Mouse (Mus musculus) forebrain, embryonic 11.5 days (tissue): Measurements from ENCODE around the gene Fbxo8. TPM values are rescaled to one million over a fixed set of nuclear protein-coding genes. Genes with fewer than 3 reads are reported as not detected.

Experiments used
- ATAC-seq: fragments of 200-750 bp; cut with Nextera tagmentation; replicated peaks from 2 replicates; pipeline ENCODE4 v1.8.0; 2017; ENCODE audit warnings: moderate TSS enrichment; ENCODE audit not compliant: low FRiP score
- DNase-seq: peaks from one replicate; pipeline ENCODE4 v3.0.0-alpha.2; 2017; ENCODE audit warnings: low spot score
- H3K27ac ChIP-seq: fragments of 300-500 bp; sonication (generic); 2 replicates; pipeline ENCODE4 v1.5.1; 2014; ENCODE audit warnings: low read depth, low read length
- H3K27me3 ChIP-seq: fragments of 300-500 bp; sonication (generic); 2 replicates; pipeline ENCODE4 v1.6.1; 2014; ENCODE audit warnings: mild to moderate bottlenecking, low read length, mixed read lengths; ENCODE audit not compliant: control insufficient read depth, insufficient read depth
- H3K36me3 ChIP-seq: fragments of 300-500 bp; sonication (generic); 2 replicates; pipeline ENCODE4 v1.6.1; 2014; ENCODE audit warnings: mild to moderate bottlenecking, low read length, moderate library complexity, mixed read lengths; ENCODE audit not compliant: control insufficient read depth, insufficient read depth
- H3K4me1 ChIP-seq: fragments of 300-500 bp; sonication (generic); replicated peaks from 2 replicates; pipeline ENCODE4 v1.6.1; 2014; ENCODE audit warnings: low read length, mixed read lengths; ENCODE audit not compliant: control insufficient read depth, insufficient read depth
- H3K4me2 ChIP-seq: fragments of 300-500 bp; sonication (generic); 2 replicates; pipeline ENCODE4 v1.6.1; 2014; ENCODE audit warnings: low read depth, mild to moderate bottlenecking, low read length, moderate library complexity, mixed read lengths; ENCODE audit not compliant: severe bottlenecking
- H3K4me3 ChIP-seq: fragments of 300-500 bp; sonication (generic); 2 replicates; pipeline ENCODE4 v1.5.1; 2014; ENCODE audit warnings: low read depth, low read length
- H3K9ac ChIP-seq: fragments of 300-500 bp; sonication (generic); 2 replicates; pipeline ENCODE4 v1.6.1; 2014; ENCODE audit warnings: low read length
- H3K9me3 ChIP-seq: fragments of 300-500 bp; sonication (generic); 2 replicates; pipeline ENCODE4 v1.6.1; 2016; ENCODE audit warnings: low read length, mixed read lengths; ENCODE audit not compliant: control insufficient read depth
- WGBS: fragments of 180-500 bp; shearing (Covaris S2); extraction: QIAGEN DNeasy Blood & Tissue Kit; methylation state at CpG from one replicate; pipeline ENCODE4 v1.1.7; 2014; 5-methylcytosine and 5-hydroxymethylcytosine counted together
- polyA plus RNA-seq: library from polyadenylated mRNA; unstranded; fragments of >200 nt; fragmentation: Nextera tagmentation; extraction: Ambion mirVana; gene quantifications from 2 replicates; pipeline ENCODE4 v1.2.1, GENCODE M21; 2014

Fbxo8 gene
- polyA plus RNA-seq, 1 experiment from 2014 or later, result 33.3 TPM

- DNase-seq (no peak), ATAC-seq (no peak)
- whole genome bisulfite sequencing, result 97% methylated on average over 6 of the region's 6 CpGs
- Histone ChIP-seq H3K9ac (no peak overlapping the region), H3K4me3 (no peak overlapping the region), H3K27me3 (peaks cover 15% of the 10 kb centered on the region), H3K4me1 (peaks cover 3% of the 10 kb centered on the region; the same call in 1 of the 2 replicates), H3K27ac (no peak overlapping the region), H3K36me3 (no peaks in the 10 kb centered on the region), H3K9me3 (no peaks in the 10 kb centered on the region), H3K4me2 (no peak overlapping the region)
Observed at GRCm38 (mm10) chr8:56617271-56617670, 66.4 kb downstream of the Fbxo8 start.

- H3K36me3 ChIP-seq, result no peaks in the 10 kb centered on the region
- peaks cover 22% of the 10 kb centered on the region for H3K27me3 ChIP-seq
- no peak overlapping the region for H3K27ac ChIP-seq
- 26% methylated on average over 4 of the region's 4 CpGs for WGBS
- H3K9ac ChIP-seq, result no peak overlapping the region
- ATAC-seq (no peak), DNase-seq (no peak)
- no peak overlapping the region for H3K4me2 ChIP-seq
- no peaks in the 10 kb centered on the region for H3K9me3 ChIP-seq
- H3K4me1 ChIP-seq, result peaks cover 8% of the 10 kb centered on the region; the same call in 1 of the 2 replicates
- H3K4me3 ChIP-seq, result no peak overlapping the region
Observed at GRCm38 (mm10) chr8:56619056-56619455, 68.2 kb downstream of the Fbxo8 start.

- Histone ChIP-seq H3K4me2 (no peak overlapping the region), H3K27ac (no peak overlapping the region), H3K9ac (no peak overlapping the region), H3K27me3 (peaks cover 25% of the 10 kb centered on the region), H3K9me3 (no peaks in the 10 kb centered on the region), H3K4me3 (no peak overlapping the region), H3K4me1 (peaks cover 8% of the 10 kb centered on the region; the same call in 1 of the 2 replicates), H3K36me3 (no peaks in the 10 kb centered on the region)
- WGBS, result 4% methylated on average over 9 of the region's 9 CpGs
- DNase-seq (no peak), ATAC-seq (no peak)
Observed at GRCm38 (mm10) chr8:56619571-56619970, 68.7 kb downstream of the Fbxo8 start.

- ATAC-seq (no peak), DNase-seq (no peak)
- H3K27me3 ChIP-seq, result peaks cover 25% of the 10 kb centered on the region
- 3% methylated on average over 10 of the region's 10 CpGs for WGBS
- no peak overlapping the region for H3K4me3 ChIP-seq
- H3K4me1 ChIP-seq, result peaks cover 8% of the 10 kb centered on the region; the same call in 1 of the 2 replicates
- H3K4me2 ChIP-seq, result no peak overlapping the region
- H3K9ac ChIP-seq, result no peak overlapping the region
- H3K9me3 ChIP-seq, result no peaks in the 10 kb centered on the region
- H3K36me3 ChIP-seq, result no peaks in the 10 kb centered on the region
- H3K27ac ChIP-seq, result no peak overlapping the region
Observed at GRCm38 (mm10) chr8:56620691-56621090, 69.8 kb downstream of the Fbxo8 start.

GRCm38 (mm10) chr8:56621093-56621492 lies 70.2 kb downstream of the Fbxo8 start:
- 12% methylated on average over 4 of the region's 4 CpGs for WGBS
- Histone ChIP-seq H3K27me3 (peaks cover 25% of the 10 kb centered on the region), H3K4me2 (no peak overlapping the region), H3K27ac (no peak overlapping the region), H3K4me1 (peaks cover 8% of the 10 kb centered on the region; the same call in 1 of the 2 replicates), H3K9ac (no peak overlapping the region), H3K4me3 (no peak overlapping the region), H3K9me3 (no peaks in the 10 kb centered on the region), H3K36me3 (no peaks in the 10 kb centered on the region)
- DNase-seq, result no peak
- ATAC-seq, result 0 out of 2 replicates have a peak, but pooled peaks have one; percentile 4

- DNase-seq (no peak), ATAC-seq (no peak)
- Histone ChIP-seq H3K9ac (no peak overlapping the region), H3K27me3 (peaks cover 25% of the 10 kb centered on the region), H3K4me1 (peaks cover 8% of the 10 kb centered on the region; the same call in 1 of the 2 replicates), H3K4me3 (peak overlapping the region; percentile 2; the same call in 1 of the 2 replicates), H3K9me3 (no peaks in the 10 kb centered on the region), H3K4me2 (peak overlapping the region; percentile 19; the same call in 1 of the 2 replicates), H3K36me3 (no peaks in the 10 kb centered on the region), H3K27ac (no peak overlapping the region)
- under 1% methylated on average over 18 of the region's 18 CpGs for WGBS
Observed at GRCm38 (mm10) chr8:56622470-56623024, 71.7 kb downstream of the Fbxo8 start.

GRCm38 (mm10) chr8:56623346-56623745 lies 72.5 kb downstream of the Fbxo8 start:
- H3K4me2 ChIP-seq, result no peak overlapping the region; the same call in 1 of the 2 replicates
- no peaks in the 10 kb centered on the region for H3K36me3 ChIP-seq
- no peak overlapping the region for H3K4me3 ChIP-seq
- ATAC-seq (0 out of 2 replicates have a peak, but pooled peaks have one; percentile 10), DNase-seq (no peak)
- peaks cover 25% of the 10 kb centered on the region for H3K27me3 ChIP-seq
- no peak overlapping the region for H3K27ac ChIP-seq
- no peak overlapping the region for H3K9ac ChIP-seq
- H3K9me3 ChIP-seq, result no peaks in the 10 kb centered on the region
- peaks cover 8% of the 10 kb centered on the region; the same call in 1 of the 2 replicates for H3K4me1 ChIP-seq
- WGBS, result 2% methylated on average over 10 of the region's 10 CpGs

GRCm38 (mm10) chr8:56629160-56629559 lies 78.3 kb downstream of the Fbxo8 start:
- Histone ChIP-seq H3K36me3 (no peaks in the 10 kb centered on the region), H3K9ac (no peak overlapping the region), H3K9me3 (no peaks in the 10 kb centered on the region), H3K4me1 (no peaks in the 10 kb centered on the region), H3K4me2 (no peak overlapping the region), H3K27ac (no peak overlapping the region), H3K27me3 (peaks cover 2% of the 10 kb centered on the region; the same call in 1 of the 2 replicates), H3K4me3 (no peak overlapping the region)
- WGBS, result 24% methylated on average over 4 of the region's 4 CpGs
- ATAC-seq (peak; percentile 60), DNase-seq (no peak)

- H3K9me3 ChIP-seq, result no peaks in the 10 kb centered on the region
- DNase-seq (no peak), ATAC-seq (no peak)
- H3K4me3 ChIP-seq, result no peak overlapping the region
- H3K4me1 ChIP-seq, result no peaks in the 10 kb centered on the region
- no peaks in the 10 kb centered on the region for H3K36me3 ChIP-seq
- H3K9ac ChIP-seq, result no peak overlapping the region
- 82% methylated on average over 6 of the region's 6 CpGs for WGBS
- H3K27me3 ChIP-seq, result no peaks in the 10 kb centered on the region
- H3K27ac ChIP-seq, result no peak overlapping the region
- no peak overlapping the region for H3K4me2 ChIP-seq
Observed at GRCm38 (mm10) chr8:56639277-56639676, 88.4 kb downstream of the Fbxo8 start.
